Mouse (Mus musculus) MEL (cell line): ENCODE data around the gene Zdhhc7. TPM values are rescaled to one million over a fixed set of nuclear protein-coding genes. Genes with fewer than 3 reads are reported as not detected.

Experiments
- DNase-seq: peaks from one replicate; pipeline ENCODE4 v3.0.0; 2011; ENCODE audit warnings: low read depth, low spot score
- H3K27ac ChIP-seq: 2 replicates; pipeline ENCODE4 v1.5.1; 2012; ENCODE audit warnings: low read depth, mild to moderate bottlenecking, control low read depth, low read length, moderate library complexity; ENCODE audit not compliant: control insufficient read depth
- H3K27me3 ChIP-seq, 2 experiments: fragments of 150-350 bp in 1 of 2; sonication (generic) in 1 of 2; 2 replicates each; pipeline ENCODE4 v1.6.1; 2012; ENCODE audit warnings: low read length in 2 of 2, mild to moderate bottlenecking in 2 of 2, improper control_type of control experiment in 1 of 2, moderate library complexity in 1 of 2; ENCODE audit not compliant: insufficient read depth in 2 of 2, control insufficient read depth in 1 of 2
- H3K36me3 ChIP-seq, 2 experiments: 2 replicates each; pipeline ENCODE4 v1.6.1; 2012 to 2014; ENCODE audit warnings: low read length in 2 of 2, improper control_type of control experiment in 1 of 2, inconsistent platforms in 1 of 2, mild to moderate bottlenecking in 1 of 2; ENCODE audit not compliant: insufficient read depth in 2 of 2, control insufficient read depth in 1 of 2
- H3K4me1 ChIP-seq, 2 experiments: fragments of 150-350 bp in 1 of 2; sonication (generic) in 1 of 2; 2 replicates each; pipeline ENCODE4 v1.6.1; 2012; ENCODE audit warnings: low read length in 2 of 2, improper control_type of control experiment in 1 of 2, mild to moderate bottlenecking in 1 of 2; ENCODE audit not compliant: insufficient read depth in 2 of 2, control insufficient read depth in 1 of 2
- H3K4me3 ChIP-seq, 2 experiments: fragments of 150-350 bp in 1 of 2; sonication (generic) in 1 of 2; 2 replicates each; pipeline ENCODE4 v1.5.1; 2012; ENCODE audit warnings: low read depth in 2 of 2, low read length in 2 of 2, mild to moderate bottlenecking in 2 of 2, moderate library complexity in 2 of 2, control low read depth in 1 of 2, improper control_type of control experiment in 1 of 2; ENCODE audit not compliant: control insufficient read depth in 1 of 2, insufficient read depth in 1 of 2
- H3K79me2 ChIP-seq: 2 replicates; pipeline ENCODE4 v1.6.1; 2012; ENCODE audit warnings: mild to moderate bottlenecking, low read length, moderate library complexity; ENCODE audit not compliant: control insufficient read depth, poor library complexity, insufficient read depth
- H3K9ac ChIP-seq: 2 replicates; pipeline ENCODE4 v1.6.1; 2012; ENCODE audit warnings: low read depth, mild to moderate bottlenecking, control low read depth, low read length, moderate library complexity; ENCODE audit not compliant: control insufficient read depth, poor library complexity, severe bottlenecking
- H3K9me3 ChIP-seq: fragments of 150-350 bp; sonication (generic); replicated peaks from 2 replicates; pipeline ENCODE4 v1.6.1; 2012; ENCODE audit warnings: mild to moderate bottlenecking, low read length, improper control_type of control experiment, moderate library complexity; ENCODE audit not compliant: insufficient read depth
- BHLHE40 ChIP-seq: IDR thresholded peaks from 2 replicates; pipeline ENCODE4 v1.6.1; 2012; ENCODE audit warnings: low read depth, mild to moderate bottlenecking, inconsistent platforms, low read length, improper control_type of control experiment, borderline replicate concordance
- CHD2 ChIP-seq: IDR thresholded peaks from 2 replicates; pipeline ENCODE4 v1.6.1; 2011; ENCODE audit warnings: low read length, improper control_type of control experiment
- CTCF ChIP-seq, 3 experiments: IDR thresholded peaks in 2 of 3; conservative IDR thresholded peaks in 1 of 3; 2 replicates each; pipeline ENCODE4 v1.5.1; 2011 to 2012; ENCODE audit warnings: low read length in 3 of 3, low read depth in 2 of 3, mild to moderate bottlenecking in 2 of 3, improper control_type of control experiment in 1 of 3, inconsistent platforms in 1 of 3, mixed read lengths in 1 of 3, moderate library complexity in 1 of 3; ENCODE audit not compliant: control insufficient read depth in 1 of 3, insufficient read depth in 1 of 3, poor library complexity in 1 of 3, severe bottlenecking in 1 of 3
- ETS1 ChIP-seq: IDR thresholded peaks from 2 replicates; pipeline ENCODE4 v1.6.1; 2012; ENCODE audit warnings: low read depth, mild to moderate bottlenecking, inconsistent platforms, low read length, improper control_type of control experiment, moderate library complexity
- GABPA ChIP-seq: IDR thresholded peaks from 2 replicates; pipeline ENCODE4 v1.6.1; 2012; ENCODE audit warnings: low read depth, mild to moderate bottlenecking, inconsistent platforms, low read length, improper control_type of control experiment, moderate library complexity
- GATA1 ChIP-seq: IDR thresholded peaks from 2 replicates; pipeline ENCODE4 v1.6.1; 2011; ENCODE audit warnings: low read depth, low read length, improper control_type of control experiment
- HCFC1 ChIP-seq: IDR thresholded peaks from 2 replicates; pipeline ENCODE4 v1.6.1; 2012; ENCODE audit warnings: low read depth, mild to moderate bottlenecking, inconsistent platforms, low read length, improper control_type of control experiment, moderate library complexity
- JUND ChIP-seq: IDR thresholded peaks from 2 replicates; pipeline ENCODE4 v1.6.1; 2011; ENCODE audit warnings: low read depth, mild to moderate bottlenecking, improper control_type of control experiment, low read length
- KAT2A ChIP-seq: conservative IDR thresholded peaks from 2 replicates; pipeline ENCODE4 v1.6.1; 2012; ENCODE audit warnings: low read depth, low read length, improper control_type of control experiment, inconsistent platforms
- MAFK ChIP-seq: IDR thresholded peaks from 2 replicates; pipeline ENCODE4 v1.6.1; 2011; ENCODE audit warnings: low read depth, mild to moderate bottlenecking, low read length, improper control_type of control experiment, borderline replicate concordance
- MAX ChIP-seq: IDR thresholded peaks from 2 replicates; pipeline ENCODE4 v1.6.1; 2011; ENCODE audit warnings: low read length, improper control_type of control experiment
- MAZ ChIP-seq: IDR thresholded peaks from 2 replicates; pipeline ENCODE4 v1.6.1; 2012; ENCODE audit warnings: low read depth, mild to moderate bottlenecking, inconsistent platforms, low read length, improper control_type of control experiment
- MEF2A ChIP-seq: IDR thresholded peaks from 2 replicates; pipeline ENCODE4 v1.6.1; 2014; ENCODE audit warnings: low read depth, mild to moderate bottlenecking, inconsistent platforms, low read length, improper control_type of control experiment; ENCODE audit not compliant: poor library complexity, insufficient replicate concordance, severe bottlenecking; ENCODE audit errors: extremely low read depth
- POLR2A ChIP-seq, 2 experiments: IDR thresholded peaks; 2 replicates each; pipeline ENCODE4 v1.6.1; 2011 to 2012; ENCODE audit warnings: low read length in 2 of 2, mild to moderate bottlenecking in 2 of 2, control low read depth in 1 of 2, improper control_type of control experiment in 1 of 2, low read depth in 1 of 2, moderate library complexity in 1 of 2; ENCODE audit not compliant: control insufficient read depth in 1 of 2, insufficient read depth in 1 of 2, poor library complexity in 1 of 2
- POLR2AphosphoS2 ChIP-seq: IDR thresholded peaks from 2 replicates; pipeline ENCODE4 v1.6.1; 2011; ENCODE audit warnings: low read length, improper control_type of control experiment
- POLR2AphosphoS5 ChIP-seq: IDR thresholded peaks from 2 replicates; pipeline ENCODE4 v1.6.1; 2012; ENCODE audit warnings: low read depth, borderline replicate concordance, mild to moderate bottlenecking, inconsistent platforms, low read length, moderate library complexity, mixed read lengths
- RAD21 ChIP-seq: IDR thresholded peaks from 2 replicates; pipeline ENCODE4 v1.6.1; 2011; ENCODE audit warnings: mild to moderate bottlenecking, low read depth, low read length, improper control_type of control experiment
- RCOR1 ChIP-seq: IDR thresholded peaks from 2 replicates; pipeline ENCODE4 v1.6.1; 2012; ENCODE audit warnings: low read depth, mild to moderate bottlenecking, inconsistent platforms, low read length, improper control_type of control experiment
- SIN3A ChIP-seq: IDR thresholded peaks from 2 replicates; pipeline ENCODE4 v1.6.1; 2012; ENCODE audit warnings: low read length, improper control_type of control experiment, inconsistent platforms
- SMC3 ChIP-seq: IDR thresholded peaks from 2 replicates; pipeline ENCODE4 v1.6.1; 2011; ENCODE audit warnings: low read depth, low read length, improper control_type of control experiment
- TAL1 ChIP-seq: IDR thresholded peaks from 2 replicates; pipeline ENCODE4 v1.6.1; 2012; ENCODE audit warnings: mild to moderate bottlenecking, inconsistent platforms, low read length, moderate library complexity, mixed read lengths
- TBP ChIP-seq: IDR thresholded peaks from 2 replicates; pipeline ENCODE4 v1.8.0; 2011; ENCODE audit warnings: low read depth, low read length, improper control_type of control experiment
- TCF12 ChIP-seq: IDR thresholded peaks from 2 replicates; pipeline ENCODE4 v1.6.1; 2014; ENCODE audit warnings: low read depth, mild to moderate bottlenecking, inconsistent platforms, low read length, improper control_type of control experiment, moderate library complexity
- UBTF ChIP-seq: IDR thresholded peaks from 2 replicates; pipeline ENCODE4 v1.6.1; 2012; ENCODE audit warnings: low read depth, mild to moderate bottlenecking, inconsistent platforms, low read length, improper control_type of control experiment, moderate library complexity, borderline replicate concordance; ENCODE audit not compliant: insufficient read depth
- USF1 ChIP-seq: IDR thresholded peaks from 2 replicates; pipeline ENCODE4 v1.6.1; 2014; ENCODE audit warnings: low read depth, mild to moderate bottlenecking, inconsistent platforms, low read length, improper control_type of control experiment, moderate library complexity
- ZKSCAN1 ChIP-seq: IDR thresholded peaks from 2 replicates; pipeline ENCODE4 v1.6.1; 2012; ENCODE audit warnings: low read depth, mild to moderate bottlenecking, inconsistent platforms, low read length, improper control_type of control experiment, moderate library complexity
- ZMIZ1 ChIP-seq: IDR thresholded peaks from 2 replicates; pipeline ENCODE4 v1.6.1; 2012; ENCODE audit warnings: low read depth, mild to moderate bottlenecking, inconsistent platforms, low read length, improper control_type of control experiment, moderate library complexity
- polyA plus RNA-seq, 2 experiments: library from polyadenylated mRNA; stranded (reverse) in 1 of 2; unstranded in 1 of 2; fragments of >175 nt in 1 of 2; fragments of >200 nt in 1 of 2; gene quantifications; 2 replicates each; pipeline versions ENCODE4 v1.2.1 to v1.2.4; 2012; ENCODE audit warnings: low replicate concordance in 2 of 2, low read depth in 1 of 2; ENCODE audit not compliant: insufficient read length in 2 of 2, insufficient read depth in 1 of 2, missing spikeins in 1 of 2
- total RNA-seq: library from RNA; depleted of rRNA; stranded (reverse); fragments of 300-350 nt; gene quantifications from 2 replicates; pipeline ENCODE4 v1.2.3, GENCODE M21; 2012

Gene Zdhhc7
- total and polyA plus RNA-seq, 3 experiments: 51.0 to 126 (median 54.4) TPM

- H3K27me3 ChIP-seq: no peaks in the 10 kb centered on the region
- no peaks in the 10 kb centered on the region for H3K9me3 ChIP-seq
- H3K9ac ChIP-seq: no peak overlapping the region
- no peaks in the 10 kb centered on the region for H3K36me3 ChIP-seq
- no peak overlapping the region for H3K4me3 ChIP-seq
- TF ChIP-seq MAX (no peak), SMC3 (no peak), HCFC1 (no peak), RAD21 (no peak), MAZ (no peak), POLR2AphosphoS2 (no peak), ZMIZ1 (no peak), POLR2A (IDR thresholded peaks at IDR 0.05; ENCODE audit: control insufficient read depth in 1 of 2, insufficient read depth in 1 of 2, low read depth in 1 of 2, low read length in 2 of 2, poor library complexity in 1 of 2) (no peak), MEF2A (no peak), CHD2 (no peak), ETS1 (no peak), GATA1 (no peak), RCOR1 (no peak), CTCF (IDR thresholded peaks at IDR 0.05 in 2 of 3, conservative IDR thresholded peaks at IDR 0.05 in 1 of 3; ENCODE audit: control insufficient read depth in 1 of 3, insufficient read depth in 1 of 3, low read depth in 2 of 3, low read length in 3 of 3, poor library complexity in 1 of 3, severe bottlenecking in 1 of 3) (no peak), GABPA (no peak)
- TF ChIP-seq, all 39 proteins: peak for 0
- H3K79me2 ChIP-seq: no peaks in the 10 kb centered on the region
- H3K4me1 ChIP-seq: no peaks in the 10 kb centered on the region
- no peak for DNase-seq
- no peak overlapping the region for H3K27ac ChIP-seq
These were observed 42.8 kb upstream of the Zdhhc7 start for GRCm38 (mm10) chr8:120143911-120144651.

GRCm38 (mm10) chr8:120140769-120141168 lies 39.5 kb upstream of the Zdhhc7 start:
- Histone ChIP-seq H3K9me3 (no peaks in the 10 kb centered on the region), H3K36me3 (no peaks in the 10 kb centered on the region), H3K9ac (no peak overlapping the region), H3K27ac (no peak overlapping the region), H3K4me1 (no peaks in the 10 kb centered on the region), H3K4me3 (no peak overlapping the region), H3K27me3 (no peaks in the 10 kb centered on the region), H3K79me2 (no peaks in the 10 kb centered on the region)
- TF ChIP-seq USF1 (no peak), ETS1 (no peak), TCF12 (no peak), POLR2AphosphoS5 (no peak), RCOR1 (no peak), MAZ (no peak), BHLHE40 (no peak), UBTF (no peak), SIN3A (no peak), TBP (no peak), TAL1 (no peak), SMC3 (no peak), ZKSCAN1 (no peak), JUND (no peak), GATA1 (no peak), MAFK (no peak), KAT2A (no peak)
- DNase-seq: no peak
